Mouse (Mus musculus) heart, embryonic 14.5 days (tissue): ENCODE results near the gene Gga1. TPM values are rescaled to one million over a fixed set of nuclear protein-coding genes. Genes with fewer than 3 reads are reported as not detected.
A peak's percentile ranks its signal among the peaks of the same experiment; 100 is the strongest.

Experiments
- ATAC-seq: fragments of 200-750 bp; cut with Nextera tagmentation; 2 replicates; pipeline ENCODE4 v1.8.0; 2017; ENCODE audit warnings: low read depth, moderate TSS enrichment; ENCODE audit not compliant: insufficient number of reproducible peaks, insufficient read depth, low FRiP score
- H3K27ac ChIP-seq, 2 experiments: fragments of 200-500 bp in 1 of 2; fragments of 300-500 bp in 1 of 2; sonication (generic) in 1 of 2; replicated peaks in 1 of 2; 2 replicates each; pipeline ENCODE4 v1.5.1; 2012 to 2014; ENCODE audit warnings: low read depth in 2 of 2, low read length in 2 of 2, control low read depth in 1 of 2, mild to moderate bottlenecking in 1 of 2, mixed read lengths in 1 of 2; ENCODE audit not compliant: control insufficient read depth in 1 of 2, insufficient read depth in 1 of 2
- H3K27me3 ChIP-seq: fragments of 300-500 bp; sonication (generic); 2 replicates; pipeline ENCODE4 v1.6.1; 2014; ENCODE audit warnings: mild to moderate bottlenecking, low read length, control low read depth; ENCODE audit not compliant: control insufficient read depth, insufficient read depth
- H3K36me3 ChIP-seq: fragments of 300-500 bp; sonication (generic); 2 replicates; pipeline ENCODE4 v1.6.1; 2014; ENCODE audit warnings: mild to moderate bottlenecking, control low read depth, low read length, mixed read lengths; ENCODE audit not compliant: control insufficient read depth, insufficient read depth
- H3K4me1 ChIP-seq, 2 experiments: fragments of 200-500 bp in 1 of 2; fragments of 300-500 bp in 1 of 2; sonication (generic) in 1 of 2; 2 replicates each; pipeline ENCODE4 v1.6.1; 2012 to 2014; ENCODE audit warnings: low read length in 2 of 2, control low read depth in 1 of 2, mixed read lengths in 1 of 2; ENCODE audit not compliant: control insufficient read depth in 2 of 2, insufficient read depth in 2 of 2
- H3K4me2 ChIP-seq: fragments of 300-500 bp; sonication (generic); 2 replicates; pipeline ENCODE4 v1.6.1; 2014; ENCODE audit warnings: mild to moderate bottlenecking, low read length
- H3K4me3 ChIP-seq, 2 experiments: fragments of 200-500 bp in 1 of 2; fragments of 300-500 bp in 1 of 2; sonication (generic) in 1 of 2; 2 replicates each; pipeline ENCODE4 v1.5.1; 2012 to 2014; ENCODE audit warnings: low read length in 2 of 2, mild to moderate bottlenecking in 2 of 2, control low read depth in 1 of 2, low read depth in 1 of 2, moderate library complexity in 1 of 2; ENCODE audit not compliant: control insufficient read depth in 1 of 2, insufficient read depth in 1 of 2
- H3K9ac ChIP-seq: fragments of 300-500 bp; sonication (generic); 2 replicates; pipeline ENCODE4 v1.6.1; 2014; ENCODE audit warnings: mild to moderate bottlenecking, low read length
- H3K9me3 ChIP-seq: fragments of 300-500 bp; sonication (generic); 2 replicates; pipeline ENCODE4 v1.6.1; 2016; ENCODE audit warnings: low read length, control low read depth; ENCODE audit not compliant: control insufficient read depth
- WGBS: fragments of 180-500 bp; shearing (Covaris S2); extraction: QIAGEN DNeasy Blood & Tissue Kit; methylation state at CpG from one replicate; pipeline ENCODE4 v1.1.7; 2014; 5-methylcytosine and 5-hydroxymethylcytosine counted together
- polyA plus RNA-seq: library from polyadenylated mRNA; unstranded; fragments of >200 nt; fragmentation: Nextera tagmentation; extraction: Ambion mirVana; gene quantifications from 2 replicates; pipeline ENCODE4 v1.2.1, GENCODE M21; 2014

Gene Gga1
- polyA plus RNA-seq, 1 experiment from 2014 or later, result 33.2 TPM

DNA sequence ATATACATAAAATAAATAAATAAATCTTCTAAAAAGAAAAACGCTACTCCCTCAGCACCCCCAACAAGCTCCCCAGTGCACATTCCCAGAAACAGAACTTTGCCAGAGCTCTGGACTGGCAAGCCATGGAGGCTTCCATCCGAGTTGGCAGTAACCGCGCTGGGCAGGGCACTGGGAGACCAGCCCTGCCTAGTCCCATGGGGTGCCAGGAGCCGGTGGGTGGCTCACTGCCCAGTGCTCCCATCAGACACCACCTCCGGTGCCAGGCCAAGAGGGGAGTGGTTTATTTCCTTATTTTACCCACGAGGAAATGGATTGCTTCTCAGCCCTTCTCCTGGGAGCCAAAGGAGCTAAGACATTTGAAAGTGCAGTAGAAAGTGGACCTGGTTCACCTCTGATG lies 20.0 kb upstream of the Gga1 start:
- Histone ChIP-seq H3K4me3 (no peak overlapping the region), H3K9ac (no peak overlapping the region), H3K4me1 (no peaks in the 10 kb centered on the region), H3K36me3 (no peaks in the 10 kb centered on the region), H3K9me3 (no peaks in the 10 kb centered on the region), H3K27ac (no peak overlapping the region), H3K27me3 (no peaks in the 10 kb centered on the region; the same call in 1 of the 2 replicates), H3K4me2 (no peak overlapping the region)
- ATAC-seq, result no peak
- WGBS, result 78% methylated on average over 7 of the region's 7 CpGs

DNA sequence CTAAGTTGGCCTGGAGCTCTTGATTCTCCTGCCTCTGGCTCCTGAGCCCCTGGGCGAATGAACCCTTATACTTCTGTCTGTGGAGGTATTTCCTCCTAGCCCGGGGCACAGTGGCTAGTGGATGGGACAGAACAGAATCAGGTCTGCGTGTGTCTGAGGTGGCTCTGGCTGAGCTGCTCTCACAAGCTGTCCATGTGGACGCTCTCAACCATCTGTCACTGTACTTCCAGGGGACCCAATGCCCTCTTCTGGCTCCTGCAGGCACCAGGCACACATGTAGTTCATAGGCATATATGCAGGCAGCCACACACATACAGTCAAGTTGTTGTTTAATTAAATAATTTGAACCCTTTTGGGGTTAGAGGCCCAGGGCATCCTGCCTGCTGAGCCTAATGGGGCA lies 17.7 kb upstream of the Gga1 start:
- Histone ChIP-seq H3K9ac (no peak overlapping the region), H3K4me1 (peaks cover 6 to 7% of the 10 kb centered on the region in 2 experiments), H3K36me3 (no peaks in the 10 kb centered on the region), H3K4me2 (no peak overlapping the region), H3K27ac (no peak overlapping the region), H3K9me3 (no peaks in the 10 kb centered on the region), H3K27me3 (no peaks in the 10 kb centered on the region; the same call in 1 of the 2 replicates), H3K4me3 (no peak overlapping the region)
- WGBS, result 61% methylated on average over 4 of the region's 4 CpGs
- 0 out of 2 replicates have a peak, but pooled peaks have one; percentile 10 for ATAC-seq

DNA sequence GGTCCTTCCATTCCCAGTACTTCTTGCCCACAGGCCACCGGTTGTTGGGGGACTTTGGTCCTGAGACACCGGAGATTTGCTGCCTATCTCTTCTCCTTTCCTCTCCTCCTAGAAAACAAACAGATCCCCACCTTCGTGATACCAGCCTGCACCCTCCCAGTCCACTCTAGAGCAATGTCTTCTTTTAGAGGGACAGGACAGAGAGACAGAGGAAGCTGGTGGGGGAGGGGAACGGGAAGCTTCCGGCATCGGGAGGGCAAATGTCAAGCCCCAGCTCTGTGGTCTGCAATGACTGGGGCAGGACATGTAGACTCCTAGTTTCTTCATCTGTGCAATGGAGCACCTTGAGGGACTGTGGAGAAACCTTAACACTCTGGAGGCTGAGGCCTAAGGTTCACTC lies 17.3 kb upstream of the Gga1 start:
- no peak for ATAC-seq
- H3K4me3 ChIP-seq, result no peak overlapping the region
- no peaks in the 10 kb centered on the region for H3K36me3 ChIP-seq
- no peak overlapping the region for H3K4me2 ChIP-seq
- H3K27ac ChIP-seq, result no peak overlapping the region
- H3K9me3 ChIP-seq, result no peaks in the 10 kb centered on the region
- peaks cover 6 to 7% of the 10 kb centered on the region in 2 experiments for H3K4me1 ChIP-seq
- H3K27me3 ChIP-seq, result no peaks in the 10 kb centered on the region; the same call in 1 of the 2 replicates
- WGBS, result 38% methylated on average over 6 of the region's 6 CpGs
- no peak overlapping the region for H3K9ac ChIP-seq

DNA sequence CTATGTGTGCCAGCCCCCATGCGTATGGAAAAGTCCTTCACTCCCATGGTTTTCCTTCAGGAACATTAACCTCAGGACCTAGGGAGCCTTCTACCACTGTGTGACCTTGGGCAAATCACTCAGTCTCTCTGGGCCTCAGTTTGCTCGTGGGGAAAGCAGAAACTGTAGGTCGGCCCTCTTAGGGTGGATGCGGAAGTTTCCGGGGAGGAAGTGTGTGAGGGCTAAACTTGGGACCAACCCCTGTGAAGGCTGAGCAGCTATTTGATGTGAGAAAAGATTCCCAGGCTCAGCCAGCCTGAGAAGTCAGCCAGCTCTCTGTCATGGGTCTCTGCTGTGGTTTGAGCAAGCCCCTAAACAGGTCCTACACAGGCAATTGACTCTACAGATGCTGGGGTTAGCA lies 14.7 kb upstream of the Gga1 start:
- Histone ChIP-seq H3K36me3 (no peaks in the 10 kb centered on the region), H3K9ac (no peak overlapping the region), H3K4me3 (no peak overlapping the region), H3K27ac (no peak overlapping the region), H3K4me1 (peaks cover 6 to 7% of the 10 kb centered on the region in 2 experiments), H3K27me3 (no peaks in the 10 kb centered on the region), H3K9me3 (no peaks in the 10 kb centered on the region), H3K4me2 (no peak overlapping the region)
- WGBS, result 83% methylated on average over 5 of the region's 5 CpGs
- ATAC-seq, result no peak

DNA sequence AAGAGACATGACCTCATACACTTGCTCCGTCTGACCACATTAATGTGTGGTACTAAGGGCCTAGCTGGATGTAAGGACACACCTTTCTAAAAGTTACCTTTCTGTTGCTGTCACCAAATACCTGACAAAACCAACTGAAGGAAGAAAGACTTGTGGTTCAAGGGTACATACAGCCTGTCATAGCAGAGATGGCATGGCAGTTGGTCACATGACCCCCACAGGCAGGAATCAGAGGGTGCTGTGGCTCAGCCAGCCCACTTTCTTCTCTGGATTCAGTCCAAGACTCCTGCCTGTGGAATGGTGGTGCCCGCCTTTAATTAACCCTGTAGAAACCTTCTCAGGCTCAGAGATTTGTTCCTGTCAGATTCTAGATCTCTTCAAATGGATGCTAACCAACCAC lies 13.8 kb upstream of the Gga1 start:
- H3K27ac ChIP-seq, result no peak overlapping the region
- H3K27me3 ChIP-seq, result no peaks in the 10 kb centered on the region
- no peak for ATAC-seq
- peaks cover 7 to 8% of the 10 kb centered on the region in 2 experiments for H3K4me1 ChIP-seq
- no peak overlapping the region for H3K4me2 ChIP-seq
- no peaks in the 10 kb centered on the region for H3K36me3 ChIP-seq
- no peak overlapping the region for H3K4me3 ChIP-seq
- 48% methylated on average over 2 of the region's 2 CpGs for WGBS
- no peaks in the 10 kb centered on the region for H3K9me3 ChIP-seq
- no peak overlapping the region for H3K9ac ChIP-seq

DNA sequence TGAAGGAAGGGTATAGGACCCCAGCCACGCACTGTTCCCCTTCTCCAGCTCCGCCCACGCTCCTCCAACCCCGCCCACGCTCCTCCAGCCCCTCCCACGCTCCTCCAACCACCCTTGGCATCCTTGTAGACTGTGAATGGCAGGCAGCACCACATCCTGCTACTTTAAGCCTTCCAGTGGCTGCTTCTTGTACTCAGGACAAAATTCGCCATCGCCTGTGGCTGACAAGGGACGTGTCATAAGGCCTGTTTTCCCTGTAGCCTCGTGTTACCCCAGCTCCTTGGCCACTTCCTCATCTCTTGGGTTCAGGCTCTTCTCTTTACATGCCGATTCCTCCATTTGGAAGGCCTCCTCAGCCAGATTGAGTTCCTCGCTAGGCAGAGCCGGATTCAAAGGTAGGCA lies 13.1 kb upstream of the Gga1 start:
- H3K9me3 ChIP-seq, result no peaks in the 10 kb centered on the region
- no peak overlapping the region for H3K27ac ChIP-seq
- no peak for ATAC-seq
- no peak overlapping the region for H3K9ac ChIP-seq
- H3K36me3 ChIP-seq, result no peaks in the 10 kb centered on the region
- no peak overlapping the region for H3K4me3 ChIP-seq
- no peaks in the 10 kb centered on the region for H3K27me3 ChIP-seq
- no peak overlapping the region for H3K4me2 ChIP-seq
- whole genome bisulfite sequencing, result 48% methylated on average over 13 of the region's 13 CpGs
- peaks cover 11 to 12% of the 10 kb centered on the region in 2 experiments for H3K4me1 ChIP-seq

DNA sequence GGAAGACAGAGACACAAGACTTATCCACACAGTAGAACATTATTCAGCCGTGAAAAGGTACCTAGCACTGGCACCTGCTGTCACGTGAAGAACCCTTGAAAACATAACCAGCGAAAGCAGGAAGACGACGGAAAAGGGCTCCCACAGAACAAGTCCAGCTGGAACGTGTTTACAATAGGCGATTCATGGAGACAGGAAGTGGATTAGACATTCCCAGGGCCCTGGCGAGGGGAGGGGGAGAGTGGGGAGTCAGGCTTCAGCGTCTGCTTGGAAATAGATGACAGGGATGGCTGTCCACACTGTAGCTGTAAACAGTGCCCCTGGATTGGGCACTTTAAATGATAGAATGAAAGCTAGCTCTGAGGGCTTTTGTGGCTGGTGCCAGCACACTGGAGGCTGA lies 8.6 kb upstream of the Gga1 start:
- Histone ChIP-seq H3K4me2 (no peak overlapping the region; the same call in 1 of the 2 replicates), H3K27ac (peak overlapping the region; percentile 75), H3K4me1 (peaks cover 10 to 13% of the 10 kb centered on the region in 2 experiments), H3K4me3 (no peak overlapping the region), H3K36me3 (no peaks in the 10 kb centered on the region), H3K9ac (no peak overlapping the region; the same call in 1 of the 2 replicates), H3K9me3 (no peaks in the 10 kb centered on the region), H3K27me3 (no peaks in the 10 kb centered on the region)
- 32% methylated on average over 9 of the region's 9 CpGs for WGBS
- peak; percentile 41 for ATAC-seq

DNA sequence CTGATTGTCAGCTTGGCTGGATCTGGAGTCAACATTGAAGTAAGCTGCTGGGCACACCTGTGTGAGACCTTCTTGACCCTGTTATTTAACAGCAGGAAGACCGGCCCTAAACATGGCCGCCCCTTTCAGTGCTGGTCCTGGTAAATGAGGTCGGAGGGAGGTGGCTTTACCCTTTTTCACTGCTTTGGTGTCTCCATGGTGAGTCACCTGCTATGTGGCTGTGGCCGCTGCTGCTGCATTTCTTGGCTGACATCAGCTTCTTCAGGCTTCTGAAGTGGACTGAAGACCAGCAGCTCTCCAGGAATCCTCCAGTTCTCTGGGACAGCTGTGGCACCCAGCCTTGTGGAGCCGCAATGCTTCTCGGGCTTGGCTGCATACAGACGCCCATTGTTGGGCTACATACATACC lies 8.2 kb upstream of the Gga1 start:
- H3K27ac ChIP-seq, result peak overlapping the region; percentile 75
- WGBS, result 66% methylated on average over 7 of the region's 7 CpGs
- H3K4me2 ChIP-seq, result no peak overlapping the region; the same call in 1 of the 2 replicates
- H3K27me3 ChIP-seq, result no peaks in the 10 kb centered on the region
- peaks cover 8 to 9% of the 10 kb centered on the region in 2 experiments for H3K4me1 ChIP-seq
- ATAC-seq, result no peak
- no peak overlapping the region for H3K4me3 ChIP-seq
- H3K9ac ChIP-seq, result no peak overlapping the region; the same call in 1 of the 2 replicates
- no peaks in the 10 kb centered on the region for H3K9me3 ChIP-seq
- no peaks in the 10 kb centered on the region for H3K36me3 ChIP-seq
